Mouse (Mus musculus) c-Kit-positive CD71-positive TER-119-negative erythroid progenitor cells, embryonic 14.5 days (primary cell): ENCODE measurements around the gene Piwil1.

Experiments
- DNase-seq: peaks from one replicate; pipeline ENCODE4 v3.0.0-alpha.2; 2013; ENCODE audit warnings: low read depth

Gene Piwil1

GRCm38 (mm10) chr5:128702224-128702623 lies at the start of gene Piwil1:
TSS of gene Piwil1 (plus strand) at chr5:128702524.
- no peak for DNase-seq

DNA sequence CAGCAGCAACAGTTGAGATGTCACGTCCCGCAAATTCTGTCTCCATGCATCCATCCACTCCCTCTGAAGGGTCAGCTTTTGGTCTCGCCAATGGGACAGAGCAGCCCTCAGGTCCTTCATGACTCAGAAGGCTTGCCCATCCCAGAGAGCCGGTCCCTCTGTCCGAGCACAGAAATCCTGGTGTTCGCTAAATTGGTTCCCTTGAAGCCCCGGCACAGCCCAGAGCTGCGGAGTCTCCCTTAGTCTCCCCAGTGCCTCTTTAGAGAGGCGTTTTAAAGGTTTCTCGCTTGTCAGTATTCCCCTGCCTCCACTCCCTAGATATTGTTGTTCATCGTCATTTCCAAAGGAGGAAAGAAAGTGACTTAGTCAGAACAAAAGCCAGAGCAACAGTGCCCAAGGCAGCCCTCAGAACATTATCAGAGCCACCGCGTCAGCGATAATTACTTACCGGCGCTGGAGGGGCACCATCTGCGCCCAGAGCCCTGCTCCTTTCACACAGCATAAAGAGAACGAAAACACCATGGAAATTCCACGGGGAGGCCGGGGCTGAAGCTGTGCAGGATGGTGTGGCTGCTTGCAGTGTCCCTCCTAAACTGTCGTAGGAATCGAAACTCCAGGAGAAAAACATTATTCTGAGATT lies 45.7 kb upstream of the Piwil1 start:
- DNase-seq, result no peak

DNA sequence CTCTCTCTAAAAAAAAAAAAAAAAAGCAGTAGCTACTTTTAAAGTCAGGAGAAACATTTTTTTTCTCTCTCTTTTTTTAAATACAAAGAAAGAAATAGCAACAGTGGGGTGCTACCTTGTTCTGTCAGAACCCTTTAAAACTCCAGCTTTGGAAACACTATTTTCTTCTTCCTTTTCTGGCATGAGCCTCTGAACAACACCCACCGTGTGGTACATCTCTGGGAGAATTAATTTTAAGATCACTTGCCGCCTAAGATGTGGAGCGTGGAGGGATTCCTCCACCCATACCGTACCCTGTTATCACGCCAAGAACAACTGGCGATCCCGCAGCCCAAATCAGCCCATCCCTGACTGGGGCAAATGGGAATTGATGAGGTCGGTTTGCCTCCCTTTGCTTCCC lies 42.2 kb upstream of the Piwil1 start:
- no peak for DNase-seq

GRCm38 (mm10) chr5:128662881-128663280 lies 39.4 kb upstream of the Piwil1 start:
- DNase-seq, result no peak

DNA sequence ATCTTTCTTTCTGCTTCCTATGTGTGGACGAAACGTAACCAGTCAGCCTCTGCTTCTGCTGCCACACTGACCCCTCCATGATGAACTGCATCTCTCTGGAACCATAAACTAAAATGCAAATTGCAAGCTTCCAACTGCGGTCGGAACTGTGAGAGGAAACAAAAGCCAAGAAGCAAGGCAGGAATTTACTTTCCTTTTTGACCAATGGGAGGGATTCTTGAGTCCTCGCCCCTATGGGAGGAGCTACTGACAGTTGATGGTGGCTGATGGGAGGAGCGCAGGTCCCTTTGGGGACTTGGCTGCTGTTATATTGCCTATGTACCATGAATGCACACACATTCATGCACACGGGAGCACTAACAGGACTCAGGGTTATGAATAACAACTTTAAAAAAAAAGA lies 38.3 kb upstream of the Piwil1 start:
- no peak for DNase-seq

GRCm38 (mm10) chr5:128665045-128665444 lies 37.3 kb upstream of the Piwil1 start:
- DNase-seq, result no peak

GRCm38 (mm10) chr5:128667303-128667702 lies 35.0 kb upstream of the Piwil1 start:
- no peak for DNase-seq

GRCm38 (mm10) chr5:128674124-128674523 lies 28.2 kb upstream of the Piwil1 start:
- DNase-seq, result no peak

GRCm38 (mm10) chr5:128677373-128677772 lies 25.0 kb upstream of the Piwil1 start:
- DNase-seq, result no peak

DNA sequence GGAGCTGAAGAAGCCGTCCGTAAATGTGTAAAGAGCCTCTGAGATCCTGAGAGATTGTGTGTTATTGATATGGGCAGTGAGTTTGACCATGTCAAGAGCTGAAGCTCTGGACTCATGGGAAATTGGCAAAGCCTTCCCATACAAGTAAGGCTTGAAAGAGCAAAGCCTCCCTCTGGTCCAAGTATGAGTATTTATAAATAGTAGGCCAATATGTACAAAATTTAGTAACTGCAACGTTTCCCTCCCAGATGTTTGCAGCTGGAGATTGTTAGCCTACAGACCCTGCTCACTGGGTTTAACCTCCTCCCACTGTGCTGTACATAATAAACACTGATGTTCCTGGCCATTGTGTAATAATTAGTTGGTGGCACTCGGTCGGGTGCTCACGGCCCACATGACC lies 24.5 kb upstream of the Piwil1 start:
- DNase-seq, result no peak

DNA sequence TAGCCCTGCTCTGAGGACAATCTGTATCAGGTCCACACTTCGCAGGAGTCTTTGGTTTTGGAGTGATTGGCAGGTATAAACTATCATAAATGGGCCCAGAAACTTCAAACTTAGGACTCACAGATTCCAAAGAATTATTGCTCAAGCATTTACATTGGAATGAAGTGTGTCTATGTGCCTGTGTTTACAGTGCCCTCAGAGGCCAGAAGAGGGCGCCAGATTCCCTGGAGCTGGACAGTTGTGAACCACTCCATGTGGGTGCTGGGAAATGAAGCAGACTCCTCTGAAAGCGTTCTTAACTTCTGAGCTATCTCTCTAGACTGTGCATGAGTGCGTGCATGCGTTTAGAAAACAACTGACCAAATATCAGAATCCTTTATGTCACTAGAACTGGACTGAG lies 20.9 kb upstream of the Piwil1 start:
- no peak for DNase-seq

- no peak for DNase-seq
Observed at GRCm38 (mm10) chr5:128684192-128684591, 18.1 kb upstream of the Piwil1 start.

DNA sequence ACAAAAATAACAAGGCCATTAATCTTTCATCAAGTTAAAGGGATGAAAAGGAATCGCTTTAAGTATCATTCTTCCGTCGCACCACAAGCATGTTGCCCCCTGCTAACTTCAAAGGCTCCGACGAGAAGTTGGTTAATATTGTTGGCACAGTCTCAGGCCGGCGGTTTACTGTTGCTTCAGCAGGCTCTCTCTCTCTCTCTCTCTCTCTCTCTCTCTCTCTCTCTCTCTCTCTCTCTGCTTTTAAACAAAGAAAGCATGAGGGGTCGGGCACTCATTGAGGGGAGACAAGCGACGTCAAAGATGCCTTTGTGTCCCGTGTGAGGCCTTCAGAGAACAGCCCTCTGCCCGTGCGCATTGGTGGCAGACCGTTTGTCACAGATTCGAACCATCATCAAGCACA lies 17.7 kb upstream of the Piwil1 start:
- no peak for DNase-seq

- DNase-seq, result no peak
Observed at GRCm38 (mm10) chr5:128687139-128687538, 15.2 kb upstream of the Piwil1 start.

GRCm38 (mm10) chr5:128694107-128694506 lies 8.2 kb upstream of the Piwil1 start:
- DNase-seq, result no peak

DNA sequence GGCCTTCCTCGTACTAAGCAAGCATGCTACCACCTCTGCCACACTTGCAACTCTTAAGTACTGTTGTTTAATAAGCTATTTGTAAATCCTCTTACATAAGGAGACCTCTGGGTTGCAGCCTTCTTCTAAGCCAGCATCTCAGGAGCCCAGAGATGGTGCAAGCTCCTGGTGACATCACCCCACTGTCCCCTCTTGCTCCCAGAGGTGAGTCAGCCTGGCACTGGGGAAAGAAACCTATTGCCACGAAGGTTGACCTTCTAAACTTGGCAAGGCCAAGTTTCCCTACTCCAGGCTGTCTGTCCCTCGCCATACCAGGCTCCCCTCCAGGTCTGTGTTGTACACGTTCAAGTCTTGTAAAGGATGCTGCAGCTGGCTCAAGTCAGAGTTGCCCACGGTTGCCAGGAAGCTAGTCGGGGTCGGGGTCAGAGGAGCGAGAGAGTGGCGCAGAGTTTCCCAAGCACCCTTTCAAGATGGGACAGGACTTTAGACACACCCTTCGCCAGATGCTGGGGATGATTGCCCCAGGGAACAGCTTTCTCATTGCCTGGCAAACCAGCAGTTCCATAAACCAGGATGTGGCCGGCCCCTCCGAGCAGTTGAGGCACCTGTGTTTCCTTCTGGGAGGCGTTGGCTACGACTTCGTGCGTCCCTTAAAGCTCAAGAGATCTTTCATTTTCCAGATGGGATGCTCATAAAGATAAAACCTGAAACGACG lies 7.6 kb upstream of the Piwil1 start:
- no peak for DNase-seq

GRCm38 (mm10) chr5:128696824-128697223 lies 5.5 kb upstream of the Piwil1 start:
- DNase-seq, result no peak

DNA sequence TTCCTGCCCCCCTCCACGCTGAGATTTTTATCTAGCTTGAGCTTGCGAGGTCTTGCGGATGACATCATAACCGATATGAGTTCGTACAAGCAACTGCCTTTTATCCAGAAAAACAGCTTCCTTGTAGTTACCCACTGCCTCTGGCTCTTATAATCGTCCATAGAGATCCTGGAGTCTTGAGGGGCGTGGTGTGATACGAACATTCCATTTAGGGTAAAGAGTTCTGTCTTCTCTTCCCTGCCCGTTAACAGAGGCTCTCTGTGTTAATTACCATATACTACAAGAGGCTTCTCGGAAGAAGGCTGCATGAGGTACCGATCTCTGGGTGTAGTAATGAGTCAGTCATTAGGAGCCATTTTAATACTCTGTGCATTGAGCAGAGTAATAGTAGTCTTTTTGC lies 1.6 kb upstream of the Piwil1 start:
- DNase-seq, result no peak

DNA sequence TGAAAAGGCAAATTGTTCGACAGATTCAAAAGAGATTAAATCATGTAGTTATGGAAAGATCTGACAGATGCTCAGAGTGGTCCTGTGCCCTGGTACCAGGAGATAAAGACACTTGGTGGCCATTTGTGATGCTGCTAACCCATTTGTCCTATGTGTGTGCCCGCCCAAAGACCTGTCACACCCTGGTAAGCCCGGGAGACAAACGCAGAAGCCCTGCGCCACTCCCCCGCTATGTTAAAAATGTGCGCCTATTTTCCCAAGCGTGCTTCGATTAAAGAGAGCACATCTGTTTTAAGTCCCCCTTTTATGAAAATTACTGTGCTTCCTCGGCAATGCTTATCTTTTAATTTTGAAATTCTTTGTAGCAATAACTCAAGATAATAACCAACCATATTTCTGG lies 1.4 kb downstream of the Piwil1 start:
- no peak for DNase-seq

- DNase-seq, result no peak
Observed at GRCm38 (mm10) chr5:128704134-128704904, 2.0 kb downstream of the Piwil1 start.

DNA sequence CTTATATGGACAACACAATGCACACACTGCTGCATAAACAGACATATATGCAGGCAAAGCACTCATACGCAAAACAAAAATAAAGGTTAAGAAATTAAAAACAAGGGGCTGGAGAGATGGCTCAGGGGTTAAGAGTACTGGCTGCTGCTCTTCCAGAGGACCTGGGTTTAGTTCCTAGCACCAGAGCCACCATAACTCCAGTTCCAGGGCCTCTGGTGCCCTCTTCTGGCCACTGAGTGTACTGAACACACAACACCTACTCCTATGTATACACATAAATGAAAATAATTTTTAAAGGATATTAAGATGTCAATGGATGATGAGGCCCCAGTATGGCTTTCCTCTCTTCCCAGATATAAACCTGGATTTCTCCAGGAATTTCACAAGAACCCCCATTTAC lies 4.1 kb downstream of the Piwil1 start:
- DNase-seq, result no peak

DNA sequence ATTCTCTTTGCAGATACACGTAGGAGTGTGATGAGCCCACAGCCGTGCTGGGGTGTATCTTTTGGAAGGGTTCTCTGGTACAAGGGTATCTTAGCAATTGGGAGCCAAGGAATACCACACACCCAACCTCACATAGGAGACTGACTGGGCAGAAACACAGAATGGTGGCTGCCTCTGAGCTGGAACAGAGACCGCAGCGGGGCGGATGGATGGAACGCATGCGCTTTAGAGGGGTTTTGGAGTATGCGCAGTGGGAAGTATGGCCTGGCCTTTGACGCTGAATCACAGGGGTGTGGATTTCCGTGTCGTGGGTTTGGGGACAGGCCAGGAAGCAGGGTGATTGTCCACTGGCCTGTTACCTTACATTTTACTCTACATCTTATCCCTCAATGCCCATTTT lies 4.9 kb downstream of the Piwil1 start:
- no peak for DNase-seq

DNA sequence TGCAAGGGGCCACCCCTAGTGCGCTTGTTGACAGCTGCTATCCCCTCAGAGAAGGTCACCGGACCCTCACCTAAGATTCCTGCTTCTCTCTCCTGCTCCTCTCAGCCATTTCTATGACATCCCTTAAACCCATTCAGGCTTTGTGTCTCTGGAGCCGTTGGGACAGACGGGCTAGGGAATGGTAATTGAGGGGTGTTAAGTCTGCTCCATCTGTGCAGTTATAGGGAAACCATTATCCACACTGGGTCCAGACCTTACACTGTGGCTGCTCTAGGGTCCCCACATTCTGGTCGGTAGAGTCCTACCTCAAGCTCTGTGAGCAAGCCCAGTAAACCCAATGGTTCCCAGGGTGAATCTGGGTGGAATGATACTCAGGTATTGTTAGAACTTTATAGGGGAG lies 6.6 kb downstream of the Piwil1 start:
- no peak for DNase-seq
